Mouse (Mus musculus) lung, postnatal 0 days (tissue): ENCODE measurements around the gene Trappc3.

Experiments
- CTCF ChIP-seq: IDR thresholded peaks from 2 replicates; pipeline ENCODE4 v1.5.1; 2016; ENCODE audit warnings: antibody characterized with exemption, mild to moderate bottlenecking
- EP300 ChIP-seq: IDR thresholded peaks from 2 replicates; pipeline ENCODE4 v1.6.1; 2016; ENCODE audit warnings: antibody characterized with exemption, mild to moderate bottlenecking, control low read depth

GRCm38 (mm10) chr4:126313202-126313601 is 51.1 kb downstream of the Trappc3 start:
- TF ChIP-seq CTCF: no peak
- TF ChIP-seq EP300: no peak
